Mouse (Mus musculus) liver, embryonic 14.5 days (tissue): ENCODE results near the gene Ano10. TPM values are rescaled to one million over a fixed set of nuclear protein-coding genes. Genes with fewer than 3 reads are reported as not detected.

ENCODE experiments used
- ATAC-seq: fragments of 200-750 bp; cut with Nextera tagmentation; 2 replicates; pipeline ENCODE4 v1.8.0; 2017; ENCODE audit warnings: moderate number of reproducible peaks, mild to moderate bottlenecking, moderate library complexity; ENCODE audit not compliant: insufficient read depth
- DNase-seq, 3 experiments: peaks; one replicate each; pipeline ENCODE4 v3.0.0-alpha.2; 2012 to 2013; ENCODE audit warnings: low read depth in 3 of 3, low spot score in 3 of 3
- H3K27ac ChIP-seq: fragments of 300-500 bp; sonication (generic); 2 replicates; pipeline ENCODE4 v1.5.1; 2014; ENCODE audit warnings: moderate library complexity, mild to moderate bottlenecking, control low read depth, inconsistent platforms
- H3K27me3 ChIP-seq: fragments of 300-500 bp; sonication (generic); 2 replicates; pipeline ENCODE4 v1.6.1; 2014; ENCODE audit warnings: mild to moderate bottlenecking, low read length, moderate library complexity; ENCODE audit not compliant: control insufficient read depth, insufficient read depth
- H3K36me3 ChIP-seq: fragments of 300-500 bp; sonication (generic); replicated peaks from 2 replicates; pipeline ENCODE4 v1.6.1; 2014; ENCODE audit warnings: low read depth; ENCODE audit not compliant: control insufficient read depth, insufficient read depth
- H3K4me1 ChIP-seq, 2 experiments: fragments of 200-500 bp in 1 of 2; fragments of 300-500 bp in 1 of 2; sonication (generic) in 1 of 2; replicated peaks; 2 replicates each; pipeline ENCODE4 v1.6.1; 2012 to 2014; ENCODE audit warnings: antibody characterized with exemption in 1 of 2, inconsistent platforms in 1 of 2, low read length in 1 of 2; ENCODE audit not compliant: control insufficient read depth in 2 of 2, insufficient read depth in 2 of 2
- H3K4me2 ChIP-seq: fragments of 300-500 bp; sonication (generic); 2 replicates; pipeline ENCODE4 v1.6.1; 2014; ENCODE audit warnings: low read depth, mild to moderate bottlenecking, control low read depth, moderate library complexity
- H3K4me3 ChIP-seq, 2 experiments: fragments of 200-500 bp in 1 of 2; fragments of 300-500 bp in 1 of 2; sonication (generic) in 1 of 2; 2 replicates each; pipeline ENCODE4 v1.5.1; 2012 to 2014; ENCODE audit warnings: low read depth in 2 of 2, low read length in 2 of 2, mild to moderate bottlenecking in 2 of 2, control low read depth in 1 of 2, inconsistent platforms in 1 of 2, moderate library complexity in 1 of 2; ENCODE audit not compliant: insufficient read depth in 1 of 2
- H3K9ac ChIP-seq: fragments of 300-500 bp; sonication (generic); replicated peaks from 2 replicates; pipeline ENCODE4 v1.6.1; 2014; ENCODE audit warnings: mild to moderate bottlenecking, control low read depth, moderate library complexity
- H3K9me3 ChIP-seq: fragments of 300-500 bp; sonication (generic); 2 replicates; pipeline ENCODE4 v1.6.1; 2016; ENCODE audit warnings: low read length, mixed read lengths; ENCODE audit not compliant: control insufficient read depth
- CTCF ChIP-seq: IDR thresholded peaks from 2 replicates; pipeline ENCODE4 v1.5.1; 2016; ENCODE audit warnings: antibody characterized with exemption, low read depth, control low read depth
- EP300 ChIP-seq: IDR thresholded peaks from 2 replicates; pipeline ENCODE4 v1.6.1; 2016; ENCODE audit warnings: antibody characterized with exemption, low read depth
- WGBS: fragments of 180-500 bp; shearing (Covaris S2); extraction: QIAGEN DNeasy Blood & Tissue Kit; methylation state at CpG from one replicate; pipeline ENCODE4 v1.1.7; 2014; ENCODE audit not compliant: insufficient replicate concordance; 5-methylcytosine and 5-hydroxymethylcytosine counted together
- polyA plus RNA-seq, 2 experiments: library from polyadenylated mRNA; depleted of rRNA in 1 of 2; stranded (reverse) in 1 of 2; unstranded in 1 of 2; fragments of >200 nt; fragmentation: Nextera tagmentation in 1 of 2; extraction: Ambion mirVana in 1 of 2; gene quantifications; 2 replicates each; pipeline versions ENCODE4 v1.2.1 to v1.2.3; 2012 to 2014

Gene Ano10
- polyA plus RNA-seq, 2 experiments, result 6.9 to 11.4 TPM

GRCm38 (mm10) chr9:122198621-122199020, 95.6 kb downstream of the Ano10 start:
- Histone ChIP-seq H3K36me3 (no peaks in the 10 kb centered on the region), H3K9me3 (no peaks in the 10 kb centered on the region), H3K4me1 (no peaks in the 10 kb centered on the region), H3K4me3 (no peak overlapping the region), H3K27me3 (no peaks in the 10 kb centered on the region), H3K4me2 (no peak overlapping the region), H3K27ac (no peak overlapping the region), H3K9ac (no peak overlapping the region)
- ATAC-seq, result no peak
- TF ChIP-seq CTCF, result no peak
- no peak for TF ChIP-seq EP300
- DNase-seq, result no peak
- 63% methylated on average over 3 of the region's 3 CpGs for WGBS

GRCm38 (mm10) chr9:122197021-122197420, 97.2 kb downstream of the Ano10 start:
- 71% methylated on average over 5 of the region's 5 CpGs for WGBS
- ATAC-seq (no peak), DNase-seq (no peak)
- Histone ChIP-seq H3K27ac (no peak overlapping the region), H3K4me2 (no peak overlapping the region), H3K27me3 (no peaks in the 10 kb centered on the region), H3K4me3 (no peak overlapping the region), H3K9ac (no peak overlapping the region), H3K36me3 (no peaks in the 10 kb centered on the region), H3K9me3 (no peaks in the 10 kb centered on the region), H3K4me1 (no peaks in the 10 kb centered on the region)
- TF ChIP-seq EP300, result no peak
- TF ChIP-seq CTCF, result no peak

DNA sequence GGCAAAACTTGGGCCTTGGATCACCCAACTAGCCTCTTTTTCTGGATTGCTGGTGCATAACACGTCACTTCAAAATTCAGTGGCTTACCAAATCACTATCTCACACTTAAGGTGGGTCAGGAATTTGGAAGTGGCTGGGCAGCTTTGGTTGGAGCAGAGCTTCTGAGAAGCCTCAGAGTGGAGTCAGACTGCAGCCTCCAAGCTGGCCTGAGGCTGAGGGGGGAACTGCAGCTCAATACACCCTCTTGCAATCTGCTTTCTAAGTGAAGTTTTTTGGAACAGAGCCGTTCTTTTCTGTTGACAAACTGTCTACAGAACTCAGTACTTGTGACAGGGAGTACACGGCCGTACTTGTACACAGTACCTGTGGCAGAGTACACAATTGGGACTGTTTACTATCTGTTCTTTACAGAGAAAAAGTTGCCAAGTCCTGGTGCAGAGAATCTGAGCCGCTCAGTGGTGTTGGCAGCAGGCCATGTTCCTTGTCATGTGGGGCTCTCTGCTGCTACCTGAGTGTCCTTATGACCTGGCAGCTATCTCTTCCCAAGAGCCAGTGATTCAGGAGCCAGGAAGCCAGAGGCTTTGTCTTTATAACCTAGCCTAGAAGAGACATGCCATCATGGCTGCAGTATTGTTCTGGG, 99.1 kb downstream of the Ano10 start:
- no peaks in the 10 kb centered on the region for H3K4me1 ChIP-seq
- DNase-seq (no peak), ATAC-seq (no peak)
- no peaks in the 10 kb centered on the region for H3K36me3 ChIP-seq
- H3K9ac ChIP-seq, result no peak overlapping the region
- no peaks in the 10 kb centered on the region for H3K9me3 ChIP-seq
- WGBS, result 55% methylated on average over 5 of the region's 5 CpGs
- no peak overlapping the region for H3K4me3 ChIP-seq
- H3K27me3 ChIP-seq, result no peaks in the 10 kb centered on the region
- H3K4me2 ChIP-seq, result no peak overlapping the region
- no peak overlapping the region for H3K27ac ChIP-seq
- TF ChIP-seq EP300 (no peak), CTCF (no peak)

- no peak for DNase-seq
- 69% methylated on average over 5 of the region's 5 CpGs for WGBS
- Histone ChIP-seq H3K27ac (no peak overlapping the region), H3K4me2 (no peak overlapping the region), H3K27me3 (no peaks in the 10 kb centered on the region), H3K4me3 (no peak overlapping the region), H3K9ac (no peak overlapping the region), H3K9me3 (no peaks in the 10 kb centered on the region), H3K4me1 (peaks cover 0 to 1% of the 10 kb centered on the region in 2 experiments; a peak in 2 of 4 replicates), H3K36me3 (no peaks in the 10 kb centered on the region)
- ATAC-seq, result no peak
- no peak for TF ChIP-seq EP300
- TF ChIP-seq CTCF, result no peak
Measured at GRCm38 (mm10) chr9:122193823-122194222, 100.4 kb downstream of the Ano10 start.

GRCm38 (mm10) chr9:122193361-122193760, 100.9 kb downstream of the Ano10 start:
- no peak for TF ChIP-seq EP300
- no peak for TF ChIP-seq CTCF
- H3K36me3 ChIP-seq, result no peaks in the 10 kb centered on the region
- H3K9ac ChIP-seq, result no peak overlapping the region
- no peaks in the 10 kb centered on the region for H3K27me3 ChIP-seq
- DNase-seq (no peak), ATAC-seq (no peak)
- H3K4me1 ChIP-seq, result peaks cover 0 to 6% of the 10 kb centered on the region in 2 experiments; a peak in 2 of 4 replicates
- no peaks in the 10 kb centered on the region for H3K9me3 ChIP-seq
- H3K27ac ChIP-seq, result no peak overlapping the region
- no peak overlapping the region for H3K4me3 ChIP-seq
- no peak overlapping the region for H3K4me2 ChIP-seq
- WGBS, result 49% methylated on average over 5 of the region's 5 CpGs
